Mouse (Mus musculus): ENCODE data around the gene Klhl22.
"Not testable (repeated sequence)": the region's sequence is repeated elsewhere in the genome, so short reads cannot be mapped to it uniquely, and the experiment has no call there.

Klhl22 gene

GRCm38 (mm10) chr16:17759344-17759773, at the start of gene Klhl22:
Gene Klhl22, plus strand, starts transcription at chr16:17759618.
- DNase-seq: peak; percentile 96

GRCm38 (mm10) chr16:17717791-17718190, 41.6 kb upstream of the Klhl22 start:
- no peak for DNase-seq

- DNase-seq: no peak
Measured at GRCm38 (mm10) chr16:17721114-17721808, 38.2 kb upstream of the Klhl22 start.

GRCm38 (mm10) chr16:17721822-17722460, 37.5 kb upstream of the Klhl22 start:
- DNase-seq: peak; percentile 15

- peak; percentile 93 for DNase-seq
Measured at GRCm38 (mm10) chr16:17722461-17723324, 36.7 kb upstream of the Klhl22 start.

- no peak for DNase-seq
Measured at GRCm38 (mm10) chr16:17723325-17723626, 36.1 kb upstream of the Klhl22 start.

GRCm38 (mm10) chr16:17724448-17724847, 35.0 kb upstream of the Klhl22 start:
- no peak for DNase-seq

- peak; percentile 70 for DNase-seq
Measured at GRCm38 (mm10) chr16:17727179-17727861, 32.1 kb upstream of the Klhl22 start.

GRCm38 (mm10) chr16:17729974-17730373, 29.4 kb upstream of the Klhl22 start:
- DNase-seq: no peak

- DNase-seq: no peak
Measured at GRCm38 (mm10) chr16:17732021-17732420, 27.4 kb upstream of the Klhl22 start.

- DNase-seq: no peak
Measured at GRCm38 (mm10) chr16:17732431-17732830, 27.0 kb upstream of the Klhl22 start.

- DNase-seq: no peak
Measured at GRCm38 (mm10) chr16:17732841-17733340, 26.5 kb upstream of the Klhl22 start, which contains the start of gene Med15. Gene Med15, minus strand, starts transcription at chr16:17732891.

GRCm38 (mm10) chr16:17733646-17734045, 25.8 kb upstream of the Klhl22 start:
- DNase-seq: no peak

GRCm38 (mm10) chr16:17734872-17735271, 24.5 kb upstream of the Klhl22 start:
- DNase-seq: not testable (repeated sequence)

- DNase-seq: no peak
Measured at GRCm38 (mm10) chr16:17736156-17736555, 23.3 kb upstream of the Klhl22 start.

GRCm38 (mm10) chr16:17740080-17740479, 19.3 kb upstream of the Klhl22 start:
- no peak for DNase-seq

GRCm38 (mm10) chr16:17742810-17743209, 16.6 kb upstream of the Klhl22 start:
- peak; percentile 13 for DNase-seq

GRCm38 (mm10) chr16:17743279-17743678, 16.1 kb upstream of the Klhl22 start:
- peak; percentile 60 for DNase-seq

GRCm38 (mm10) chr16:17744536-17744935, 14.9 kb upstream of the Klhl22 start:
- DNase-seq: peak; percentile 61

GRCm38 (mm10) chr16:17745067-17745466, 14.4 kb upstream of the Klhl22 start:
- DNase-seq: no peak

- DNase-seq: peak; percentile 55
Measured at GRCm38 (mm10) chr16:17753001-17753400, 6.4 kb upstream of the Klhl22 start.

- no peak for DNase-seq
Measured at GRCm38 (mm10) chr16:17753686-17754085, 5.7 kb upstream of the Klhl22 start.

GRCm38 (mm10) chr16:17757756-17758155, 1.7 kb upstream of the Klhl22 start:
- DNase-seq: no peak

All from kidney, postnatal 10 days (tissue).